Mouse (Mus musculus): ENCODE data around the gene Glmn. TPM values are rescaled to one million over a fixed set of nuclear protein-coding genes. Genes with fewer than 3 reads are reported as not detected.

Gene Glmn
- 26.7 TPM for polyA plus RNA-seq (2015; fragmentation: Illumina TruSeq; extraction: RNeasy Lipid Tissue Mini Kit (QIAGEN cat#74804); ENCODE audit: insufficient read depth, low replicate concordance)

GRCm38 (mm10) chr5:107597301-107598077, at the start of gene Glmn, which contains the start of gene Rpap2:
TSS of gene Glmn (minus strand) at chr5:107597888.
TSS of gene Rpap2 (plus strand) at chr5:107597373.

DNA sequence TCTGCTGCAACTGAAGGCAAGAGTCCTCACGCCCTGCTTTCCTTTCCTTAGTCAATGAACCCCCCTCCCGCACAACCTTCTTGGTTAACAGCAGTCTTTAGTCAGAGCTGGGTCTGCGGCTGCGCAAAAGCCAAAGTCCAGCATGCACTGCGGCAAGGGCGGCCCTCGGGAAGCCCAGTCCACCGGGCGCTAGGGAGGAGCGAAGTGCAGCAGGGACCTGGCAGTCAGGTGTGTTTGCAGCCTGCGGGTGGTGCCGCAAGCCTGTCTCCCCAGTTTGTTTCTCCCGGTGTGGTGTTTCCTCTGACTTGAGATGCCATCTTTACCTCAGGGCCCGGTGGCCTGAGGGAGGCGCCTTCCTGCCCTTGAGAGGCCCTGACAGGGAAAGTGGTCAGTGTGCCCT, 63.1 kb downstream of the Glmn start, which contains the start of gene 1700028K03Rik:
1700028K03Rik (plus strand) TSS at position 129 of the 400 bp plus-strand sequence.

DNA sequence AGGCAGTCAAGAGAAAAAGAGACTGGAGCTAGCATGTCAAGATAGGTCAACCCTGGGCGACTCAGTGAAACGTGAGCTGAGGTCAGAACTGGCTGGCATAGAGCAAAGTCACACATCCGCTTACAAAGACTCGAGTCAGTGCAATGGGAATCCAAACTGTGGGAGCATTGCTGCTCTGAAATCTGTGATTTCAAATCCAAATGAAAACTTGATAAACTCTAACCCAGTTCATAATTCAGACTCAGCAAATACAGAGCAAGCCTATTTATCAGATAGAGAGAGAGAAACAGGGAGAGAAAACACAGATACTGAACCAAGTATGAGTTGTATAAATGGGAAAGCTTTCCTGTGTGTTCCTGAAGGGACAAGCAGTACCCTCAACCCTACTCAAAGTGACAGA, 90.4 kb downstream of the Glmn start, which contains the start of gene Gm42669:
Gm42669 (plus strand) TSS at position 301 of the 400 bp plus-strand sequence.

Other genes with a start within 250 kb of the Glmn start
- 1.1 TPM for gene Ephx4, start 195.2 kb downstream of the Glmn start, polyA plus RNA-seq (2015; fragmentation: Illumina TruSeq; extraction: RNeasy Lipid Tissue Mini Kit (QIAGEN cat#74804); ENCODE audit: insufficient read depth, low replicate concordance)
- gene Lpcat2b, start 166.3 kb downstream of the Glmn start, polyA plus RNA-seq (2015; fragmentation: Illumina TruSeq; extraction: RNeasy Lipid Tissue Mini Kit (QIAGEN cat#74804); ENCODE audit: insufficient read depth, low replicate concordance) = not detected
- gene Btbd8, start 159.9 kb downstream of the Glmn start, polyA plus RNA-seq (2015; fragmentation: Illumina TruSeq; extraction: RNeasy Lipid Tissue Mini Kit (QIAGEN cat#74804); ENCODE audit: insufficient read depth, low replicate concordance) = 9.1 TPM
- gene Gm42669, start 90.3 kb downstream of the Glmn start, polyA plus RNA-seq (2015; fragmentation: Illumina TruSeq; extraction: RNeasy Lipid Tissue Mini Kit (QIAGEN cat#74804); ENCODE audit: insufficient read depth, low replicate concordance) = 0.23 TPM
- 0.12 TPM for gene 1700028K03Rik, start 63.2 kb downstream of the Glmn start, polyA plus RNA-seq (2015; fragmentation: Illumina TruSeq; extraction: RNeasy Lipid Tissue Mini Kit (QIAGEN cat#74804); ENCODE audit: insufficient read depth, low replicate concordance)
- 22.7 TPM for gene Rpap2, start 515 bp downstream of the Glmn start, polyA plus RNA-seq (2015; fragmentation: Illumina TruSeq; extraction: RNeasy Lipid Tissue Mini Kit (QIAGEN cat#74804); ENCODE audit: insufficient read depth, low replicate concordance)
- gene Gfi1, start 128.1 kb upstream of the Glmn start, polyA plus RNA-seq (2015; fragmentation: Illumina TruSeq; extraction: RNeasy Lipid Tissue Mini Kit (QIAGEN cat#74804); ENCODE audit: insufficient read depth, low replicate concordance) = 4.6 TPM
- not detected for gene Ube2d2b, start 232.2 kb upstream of the Glmn start, polyA plus RNA-seq (2015; fragmentation: Illumina TruSeq; extraction: RNeasy Lipid Tissue Mini Kit (QIAGEN cat#74804); ENCODE audit: insufficient read depth, low replicate concordance)

All from spleen, adult 10 weeks (tissue).